Mouse (Mus musculus): ENCODE measurements at regions not wholly inside any gene's neighbourhood (a gene's known extent, or its start where the extent isn't known, plus 50 kb on each side); places are given as distances from the start of the nearest gene placed in this dataset.

DNA sequence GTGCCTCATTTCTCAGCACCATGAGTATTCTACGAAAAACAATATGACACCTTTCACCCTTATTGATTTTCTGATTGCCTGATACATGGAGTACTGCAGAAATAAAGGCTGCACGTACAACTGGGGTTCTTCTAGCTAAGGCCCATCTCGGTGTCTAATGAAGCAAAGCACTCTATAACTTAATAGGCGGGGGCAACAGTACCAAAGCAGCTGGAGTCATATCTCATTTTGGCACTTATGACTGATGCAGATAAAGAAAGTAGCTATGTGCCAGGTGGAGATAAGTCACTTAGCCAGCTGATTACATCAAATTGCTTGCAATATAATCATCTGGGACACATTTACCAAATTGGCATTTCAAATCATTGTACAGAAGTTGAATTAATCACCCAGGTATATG lies 73.0 kb upstream of the Lin7a start:
- ATAC-seq (ENCODE audit: low FRiP score): peak; percentile 59
- H3K36me3 ChIP-seq: no peaks in the 10 kb centered on the region
- WGBS: 52% methylated on average over 4 of the region's 4 CpGs

DNA sequence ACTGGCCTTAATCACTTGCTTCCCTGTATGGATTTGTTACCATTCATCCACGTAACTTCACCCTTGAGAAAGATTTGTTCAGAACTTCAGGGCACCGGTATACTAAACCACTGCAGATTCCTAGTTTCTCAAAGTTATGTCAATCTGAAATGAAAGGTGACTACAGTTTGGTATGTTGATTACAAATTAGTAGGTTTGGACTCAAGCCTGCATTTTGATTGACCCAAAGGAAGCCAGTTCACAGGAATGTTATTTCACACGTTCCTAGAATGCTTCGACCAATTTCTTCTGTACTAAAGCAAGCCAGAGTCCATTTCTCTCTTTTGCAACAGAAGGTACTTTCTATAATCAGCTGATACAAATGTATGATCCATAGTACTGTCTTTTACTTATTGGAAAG lies 70.4 kb upstream of the Lin7a start:
- H3K27ac ChIP-seq: no peak overlapping the region
- H3K4me3 ChIP-seq: no peak overlapping the region
- H3K27me3 ChIP-seq: no peaks in the 10 kb centered on the region
- H3K9me3 ChIP-seq: no peaks in the 10 kb centered on the region
- H3K4me1 ChIP-seq (replicated peaks): 0 out of 2 replicates have a peak, but pooled peaks cover 4% of the 10 kb centered on the region
- H3K36me3 ChIP-seq: no peaks in the 10 kb centered on the region
- WGBS: 91% methylated on average over 4 of the region's 4 CpGs
- ATAC-seq (ENCODE audit: low FRiP score): no peak
- no peak overlapping the region for H3K4me2 ChIP-seq
- no peak overlapping the region for H3K9ac ChIP-seq

More for the DNA sequence above, 73.0 kb upstream of the Lin7a start:
- no peak overlapping the region for H3K9ac ChIP-seq
- H3K27me3 ChIP-seq: no peaks in the 10 kb centered on the region
- peaks cover 8% of the 10 kb centered on the region; the same call in 1 of the 2 replicates for H3K9me3 ChIP-seq
- no peak overlapping the region for H3K4me2 ChIP-seq
- no peak overlapping the region for H3K4me3 ChIP-seq
- no peak overlapping the region for H3K27ac ChIP-seq
- 0 out of 2 replicates have a peak, but pooled peaks cover 4% of the 10 kb centered on the region for H3K4me1 ChIP-seq (replicated peaks)

DNA sequence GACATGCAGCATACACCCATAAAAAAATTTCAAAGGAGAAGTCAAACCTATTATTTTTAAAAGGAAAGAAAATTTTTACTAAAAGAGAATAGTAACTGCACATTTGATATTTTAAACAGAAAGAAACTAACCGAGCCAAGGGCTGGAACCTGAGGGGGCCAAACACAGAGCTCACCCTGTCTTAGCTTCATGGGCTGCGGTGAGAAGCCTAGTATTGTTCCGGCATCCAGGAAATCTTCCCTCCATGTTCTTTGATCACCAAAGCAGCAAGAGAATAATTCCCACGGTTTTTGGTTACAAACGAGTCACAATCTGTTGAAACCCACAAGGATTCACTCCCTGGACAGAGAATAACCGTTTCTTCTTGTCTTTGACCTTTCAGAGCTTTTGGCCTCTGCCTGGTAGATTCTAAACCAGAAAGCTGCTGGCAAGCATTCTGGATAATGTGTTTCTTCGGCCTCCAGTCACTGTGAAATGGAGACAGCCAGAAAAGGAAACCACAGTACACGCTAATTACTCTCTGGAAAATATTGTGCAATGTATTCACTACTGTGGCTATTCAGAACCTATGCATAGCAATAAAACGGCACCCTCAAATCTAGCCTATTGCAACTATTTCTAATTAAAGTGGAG lies 66.3 kb upstream of the Lin7a start:
- Histone ChIP-seq H3K27ac (no peak overlapping the region), H3K4me2 (no peak overlapping the region), H3K9ac (no peak overlapping the region), H3K36me3 (no peaks in the 10 kb centered on the region), H3K4me1 (replicated peaks) (no peaks in the 10 kb centered on the region), H3K27me3 (no peaks in the 10 kb centered on the region), H3K9me3 (no peaks in the 10 kb centered on the region), H3K4me3 (no peak overlapping the region)
- 75% methylated on average over 9 of the region's 9 CpGs for WGBS
- ATAC-seq (ENCODE audit: low FRiP score): no peak

DNA sequence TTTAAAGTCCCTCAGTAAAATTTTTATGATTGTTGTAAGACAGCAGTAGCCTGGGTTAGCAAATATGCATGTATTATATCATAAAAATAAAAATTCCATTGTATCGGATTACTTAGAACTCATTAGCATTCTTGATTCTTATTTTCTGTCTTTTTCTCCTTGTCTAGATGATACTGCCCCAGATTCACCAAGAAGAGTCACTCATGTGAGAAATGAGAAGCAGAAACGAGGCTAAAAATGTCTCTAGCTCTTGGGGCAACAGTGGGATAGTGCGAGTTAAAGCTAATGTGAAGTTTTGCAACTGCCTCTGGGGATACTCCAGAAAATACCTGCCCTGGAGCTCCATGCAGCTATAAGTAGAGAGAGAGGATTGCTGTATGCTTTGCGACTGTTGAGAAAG lies 61.6 kb upstream of the Lin7a start:
- 69% methylated on average over 4 of the region's 4 CpGs for WGBS
- H3K36me3 ChIP-seq: no peaks in the 10 kb centered on the region
- no peak overlapping the region for H3K4me3 ChIP-seq
- H3K27ac ChIP-seq: no peak overlapping the region
- no peaks in the 10 kb centered on the region for H3K4me1 ChIP-seq (replicated peaks)
- no peaks in the 10 kb centered on the region for H3K9me3 ChIP-seq
- H3K9ac ChIP-seq: no peak overlapping the region
- no peak overlapping the region for H3K4me2 ChIP-seq
- ATAC-seq (ENCODE audit: low FRiP score): no peak
- no peaks in the 10 kb centered on the region for H3K27me3 ChIP-seq

DNA sequence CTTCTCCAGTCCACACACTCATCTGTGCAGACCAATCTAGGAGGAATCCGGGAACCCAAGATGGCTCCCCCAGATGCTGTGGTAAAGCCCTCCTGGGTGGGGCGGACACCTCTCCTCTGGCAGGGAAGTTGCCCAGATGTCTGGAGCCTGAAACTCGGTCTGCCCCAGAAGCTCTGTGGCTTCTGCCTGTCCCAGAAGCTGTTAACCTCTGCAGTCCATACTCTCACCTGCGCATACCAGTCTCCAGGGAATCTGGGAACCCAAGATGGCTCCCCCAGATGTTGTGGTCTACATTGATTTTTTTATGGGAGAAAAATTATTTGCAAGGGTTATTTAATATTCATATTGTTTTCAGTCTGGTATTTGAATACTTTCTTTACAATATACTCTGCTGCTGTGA lies 58.4 kb upstream of the Lin7a start:
- H3K9ac ChIP-seq: no peak overlapping the region
- H3K4me2 ChIP-seq: no peak overlapping the region
- no peak overlapping the region for H3K4me3 ChIP-seq
- no peaks in the 10 kb centered on the region for H3K36me3 ChIP-seq
- H3K27me3 ChIP-seq: no peaks in the 10 kb centered on the region
- no peak for ATAC-seq (ENCODE audit: low FRiP score)
- no peaks in the 10 kb centered on the region for H3K4me1 ChIP-seq (replicated peaks)
- H3K9me3 ChIP-seq: no peaks in the 10 kb centered on the region
- no peak overlapping the region for H3K27ac ChIP-seq
- WGBS: 94% methylated on average over 4 of the region's 4 CpGs

DNA sequence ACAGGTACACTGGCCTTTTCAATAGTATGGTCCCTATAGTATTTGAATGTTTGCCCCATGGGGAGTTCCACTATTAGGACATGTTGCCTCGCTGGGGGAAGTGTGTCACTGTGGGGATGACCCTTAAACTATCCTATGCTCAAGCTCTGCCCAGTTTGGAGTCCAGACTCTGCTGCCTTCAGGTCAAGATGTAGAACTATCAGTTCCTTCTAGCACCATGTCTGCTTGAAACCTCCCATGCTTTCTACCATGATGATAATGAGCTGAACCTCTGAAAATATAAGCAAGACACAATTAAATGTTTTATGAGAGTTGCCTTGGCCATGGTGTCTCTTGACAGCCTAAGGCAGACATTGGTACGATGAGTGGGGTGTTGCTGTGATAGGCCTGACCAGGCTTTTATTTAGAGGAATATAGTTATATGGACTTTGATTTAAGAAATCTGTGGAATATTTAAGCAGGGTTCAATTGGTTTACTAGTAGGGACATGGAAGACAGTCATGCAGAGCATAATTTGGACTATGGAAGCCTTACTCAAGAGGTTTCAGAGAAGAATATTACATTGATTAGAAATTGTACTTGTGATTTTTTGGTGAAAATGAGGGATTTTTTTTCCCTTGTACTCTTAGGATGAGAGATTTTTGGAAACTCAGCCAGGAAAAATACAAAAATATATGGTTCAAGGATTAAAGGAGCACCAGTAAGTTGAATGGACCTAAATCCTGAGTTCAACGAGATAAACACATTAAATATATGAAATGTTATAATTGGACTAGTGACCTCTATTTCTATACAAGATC lies 57.7 kb upstream of the Lin7a start:
- Histone ChIP-seq H3K36me3 (no peaks in the 10 kb centered on the region), H3K4me1 (replicated peaks) (no peaks in the 10 kb centered on the region), H3K9me3 (no peaks in the 10 kb centered on the region), H3K4me2 (no peak overlapping the region), H3K27ac (no peak overlapping the region), H3K27me3 (no peaks in the 10 kb centered on the region), H3K4me3 (no peak overlapping the region), H3K9ac (no peak overlapping the region)
- WGBS: 85% methylated on average over 3 of the region's 3 CpGs
- ATAC-seq (ENCODE audit: low FRiP score): no peak

DNA sequence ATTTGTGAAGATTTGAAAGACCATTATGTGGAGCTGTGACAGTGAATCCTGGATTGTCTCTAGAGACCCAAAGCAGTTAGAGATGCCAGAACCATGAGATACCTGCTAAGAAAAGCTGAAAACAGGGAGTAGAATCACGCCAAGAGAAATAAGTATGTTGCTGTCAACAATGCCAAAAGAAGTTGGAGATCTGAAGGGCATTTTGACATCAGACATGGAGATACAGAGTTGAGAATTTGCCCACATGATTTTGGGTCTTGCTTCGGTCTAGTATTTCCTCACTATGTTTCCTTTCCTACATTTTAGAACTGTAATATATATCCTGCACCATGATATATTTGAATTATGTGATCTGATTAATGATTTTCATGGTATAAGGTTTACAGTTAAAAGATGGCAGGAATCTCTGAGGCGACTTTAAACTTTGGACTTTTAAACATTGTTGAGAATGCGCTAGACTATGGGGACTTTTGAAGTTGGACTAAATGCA lies 56.7 kb upstream of the Lin7a start:
- no peaks in the 10 kb centered on the region for H3K36me3 ChIP-seq

DNA sequence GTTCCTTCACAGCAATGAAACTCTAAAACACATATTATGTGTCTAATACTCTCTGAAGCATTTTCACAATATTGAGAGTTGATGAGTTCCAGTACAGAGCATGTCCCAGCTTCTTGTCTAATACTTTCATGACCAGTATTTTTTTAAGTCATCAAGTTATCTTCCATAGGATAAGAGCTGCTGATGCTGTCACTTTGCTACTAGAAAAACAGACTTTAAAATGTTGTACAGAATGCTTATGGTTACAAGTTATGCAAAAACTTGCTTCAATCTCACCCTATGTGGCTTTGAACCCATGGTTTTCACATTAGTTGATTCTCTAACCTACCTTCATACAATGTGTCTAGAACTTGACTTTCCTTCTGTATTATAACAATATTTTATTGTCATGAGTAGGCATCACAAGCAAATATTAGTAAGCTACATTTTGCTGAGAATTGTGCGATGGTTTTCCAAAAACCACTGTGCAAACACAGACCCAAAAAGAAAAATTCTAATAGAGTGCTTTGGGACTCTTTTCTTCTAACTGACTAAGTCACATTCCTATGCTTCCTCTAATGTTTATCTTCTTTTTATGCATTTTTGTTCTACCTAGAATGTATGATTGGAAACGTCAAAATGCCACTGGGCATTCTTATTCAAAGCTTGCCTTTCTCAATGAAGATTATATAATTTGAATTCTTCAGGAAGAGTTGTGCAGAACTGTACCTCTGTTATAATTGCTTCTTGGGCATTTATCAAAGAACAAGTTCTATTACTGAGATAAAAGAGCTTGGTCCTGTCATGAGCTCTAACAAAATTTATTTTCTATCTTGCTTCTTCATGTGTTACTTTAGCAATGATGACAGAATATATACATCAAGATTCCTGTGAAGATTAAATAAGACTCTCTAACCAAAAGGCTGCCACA lies 55.6 kb upstream of the Lin7a start:
- H3K27ac ChIP-seq: no peak overlapping the region
- no peaks in the 10 kb centered on the region for H3K36me3 ChIP-seq
- H3K4me1 ChIP-seq (replicated peaks): no peaks in the 10 kb centered on the region
- no peaks in the 10 kb centered on the region for H3K27me3 ChIP-seq
- 89% methylated on average over 2 of the region's 2 CpGs for WGBS
- H3K4me3 ChIP-seq: no peak overlapping the region
- no peak overlapping the region for H3K4me2 ChIP-seq
- no peak for ATAC-seq (ENCODE audit: low FRiP score)
- H3K9ac ChIP-seq: no peak overlapping the region
- no peaks in the 10 kb centered on the region for H3K9me3 ChIP-seq

More for the DNA sequence above, 56.7 kb upstream of the Lin7a start:
- no peak for ATAC-seq (ENCODE audit: low FRiP score)
- H3K4me1 ChIP-seq (replicated peaks): no peaks in the 10 kb centered on the region
- no peak overlapping the region for H3K9ac ChIP-seq
- no peaks in the 10 kb centered on the region for H3K27me3 ChIP-seq
- no peak overlapping the region for H3K4me2 ChIP-seq
- H3K27ac ChIP-seq: no peak overlapping the region
- H3K4me3 ChIP-seq: no peak overlapping the region
- no peaks in the 10 kb centered on the region for H3K9me3 ChIP-seq
- WGBS: 91% methylated on average over 4 of the region's 4 CpGs

DNA sequence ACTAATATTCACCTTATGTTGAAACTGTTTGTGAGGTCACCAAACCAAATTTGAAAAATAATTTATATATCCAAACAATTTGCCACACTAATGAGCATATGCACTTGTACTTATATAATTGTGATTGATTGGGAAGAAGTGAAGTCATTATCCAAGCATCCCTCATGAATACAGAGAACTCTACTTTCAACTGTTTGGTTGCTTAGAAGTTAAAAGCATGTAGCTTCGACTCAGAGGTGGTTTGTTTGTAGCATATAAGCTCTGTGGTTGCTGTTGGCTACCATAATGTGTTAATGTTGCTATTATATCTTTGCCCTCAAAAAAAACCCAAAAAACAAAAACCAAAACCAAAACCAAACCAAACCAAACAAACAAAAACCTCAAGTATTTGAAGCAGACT lies 54.7 kb upstream of the Lin7a start:
- WGBS: 82% methylated on average over 1 of the region's 1 CpGs
- no peaks in the 10 kb centered on the region for H3K9me3 ChIP-seq
- no peak overlapping the region for H3K4me2 ChIP-seq
- H3K4me3 ChIP-seq: no peak overlapping the region
- H3K36me3 ChIP-seq: no peaks in the 10 kb centered on the region
- H3K27me3 ChIP-seq: no peaks in the 10 kb centered on the region
- H3K9ac ChIP-seq: no peak overlapping the region
- no peaks in the 10 kb centered on the region for H3K4me1 ChIP-seq (replicated peaks)
- ATAC-seq (ENCODE audit: low FRiP score): no peak
- H3K27ac ChIP-seq: no peak overlapping the region

DNA sequence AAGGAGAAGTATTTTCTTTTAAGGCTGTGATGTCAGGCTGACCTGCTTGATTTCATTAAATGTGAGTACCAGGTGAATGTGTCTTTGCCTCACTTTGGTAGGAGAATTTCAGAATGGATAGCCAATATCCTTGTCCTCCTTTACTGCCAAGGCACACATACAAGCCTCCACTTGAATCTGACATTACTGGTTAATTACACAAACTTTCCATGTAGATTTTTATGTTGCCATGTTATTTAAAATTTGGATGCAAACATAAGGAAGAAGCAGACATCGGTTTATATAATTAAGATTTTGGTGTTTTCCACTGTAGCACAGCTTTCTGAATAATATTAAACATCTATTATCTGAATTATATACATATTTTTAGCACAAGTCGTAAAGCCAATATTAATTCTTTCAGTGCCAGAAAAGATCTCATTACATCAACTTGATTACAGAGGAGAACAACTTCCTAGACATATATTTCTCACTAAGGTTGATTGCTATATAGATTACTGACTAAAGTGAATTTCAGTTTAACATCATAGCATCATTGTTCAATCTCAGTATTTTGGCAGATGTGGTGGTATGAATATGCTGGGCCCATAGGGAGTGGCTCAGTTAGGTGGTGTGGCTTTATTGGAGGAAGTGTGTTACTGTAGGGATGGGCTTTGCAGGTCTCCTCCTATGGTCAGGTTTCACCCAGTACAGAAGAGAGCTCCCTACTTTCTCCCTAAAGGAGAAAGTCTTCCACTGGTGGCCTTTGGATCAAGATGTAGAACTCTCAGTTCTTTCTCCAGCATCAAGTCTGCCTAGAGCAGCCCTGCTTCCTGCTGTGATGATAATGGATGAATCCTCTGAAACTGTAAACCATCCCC lies 53.9 kb upstream of the Lin7a start:
- 89% methylated on average over 2 of the region's 2 CpGs for WGBS
- H3K9ac ChIP-seq: no peak overlapping the region
- no peak overlapping the region for H3K4me3 ChIP-seq
- H3K27ac ChIP-seq: no peak overlapping the region
- no peaks in the 10 kb centered on the region for H3K9me3 ChIP-seq
- H3K4me1 ChIP-seq (replicated peaks): no peaks in the 10 kb centered on the region
- no peaks in the 10 kb centered on the region for H3K36me3 ChIP-seq
- ATAC-seq (ENCODE audit: low FRiP score): no peak
- H3K27me3 ChIP-seq: no peaks in the 10 kb centered on the region
- no peak overlapping the region for H3K4me2 ChIP-seq

DNA sequence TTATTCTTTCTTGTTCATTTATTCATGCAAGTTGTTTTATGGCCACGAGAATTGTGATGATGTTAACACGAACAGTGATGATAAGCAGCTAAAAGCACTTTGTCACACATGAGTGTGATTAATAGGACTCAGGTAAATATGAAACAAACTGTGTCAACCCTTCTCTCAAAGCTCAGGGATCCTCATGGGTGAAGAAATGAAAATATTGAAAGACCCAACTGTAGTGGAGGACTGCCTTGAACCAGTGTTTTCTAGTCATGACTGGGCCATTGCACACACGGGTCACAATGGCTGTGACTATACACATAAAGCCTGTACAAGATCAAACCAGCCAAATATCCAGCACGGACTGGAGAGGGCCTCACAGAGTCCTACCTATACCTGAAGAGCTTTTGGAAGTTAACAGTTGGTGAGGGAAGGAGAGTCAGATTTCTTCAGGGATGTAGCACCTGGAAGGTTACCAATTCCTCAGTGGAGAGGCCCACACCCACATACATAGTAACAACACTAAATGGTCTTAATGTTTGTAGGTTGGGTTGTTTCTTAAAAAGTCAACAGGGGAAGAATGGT lies 52.5 kb upstream of the Lin7a start:
- H3K4me3 ChIP-seq: no peak overlapping the region
- 93% methylated on average over 4 of the region's 4 CpGs for WGBS
- no peak for ATAC-seq (ENCODE audit: low FRiP score)
- no peaks in the 10 kb centered on the region for H3K9me3 ChIP-seq
- no peak overlapping the region for H3K4me2 ChIP-seq
- no peaks in the 10 kb centered on the region for H3K27me3 ChIP-seq
- no peaks in the 10 kb centered on the region for H3K36me3 ChIP-seq
- no peak overlapping the region for H3K27ac ChIP-seq
- no peaks in the 10 kb centered on the region for H3K4me1 ChIP-seq (replicated peaks)
- no peak overlapping the region for H3K9ac ChIP-seq

Data from hindbrain, embryonic 13.5 days (tissue).